Mouse (Mus musculus): Measurements from ENCODE around the gene Nfx1.

DNA sequence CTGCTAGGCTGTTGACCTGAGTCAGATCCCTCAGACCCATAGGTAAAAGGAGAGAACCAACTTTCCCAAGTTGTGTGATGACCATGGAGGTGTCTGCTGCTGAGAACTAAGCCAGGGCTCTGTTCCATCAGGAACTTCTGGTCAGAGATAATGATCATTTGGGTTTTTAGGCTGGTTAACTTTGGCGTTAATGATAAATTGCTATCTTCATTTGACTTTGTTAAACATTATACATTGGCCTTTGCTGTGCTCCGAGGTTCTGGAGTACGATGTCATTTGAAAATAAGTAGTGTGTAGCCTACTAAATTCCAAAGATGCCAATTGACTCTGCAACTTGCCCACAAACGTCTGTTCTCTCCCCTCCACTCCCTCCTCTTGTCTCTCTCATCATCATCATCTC, 1.5 kb upstream of the Nfx1 start:
- TF ChIP-seq CTCF (IDR thresholded peaks at IDR 0.05; ENCODE audit: borderline replicate concordance, extremely low read depth, insufficient read depth, insufficient read length), result no peak
- no peak for TF ChIP-seq POLR2A (IDR thresholded peaks at IDR 0.05; ENCODE audit: borderline replicate concordance, extremely low read depth, insufficient read depth, insufficient read length, poor library complexity, severe bottlenecking)

Data from brain, embryonic 14.5 days (tissue).